Mouse (Mus musculus) lung, embryonic 14.5 days (tissue): Measurements from ENCODE around the gene Nbea. TPM values are rescaled to one million over a fixed set of nuclear protein-coding genes. Genes with fewer than 3 reads are reported as not detected.

ENCODE experiments used
- ATAC-seq: fragments of 200-750 bp; cut with Nextera tagmentation; 2 replicates; pipeline ENCODE4 v1.8.0; 2017; ENCODE audit warnings: mild to moderate bottlenecking, moderate TSS enrichment, moderate library complexity; ENCODE audit not compliant: insufficient read depth
- DNase-seq: peaks from one replicate; pipeline ENCODE4 v3.0.0-alpha.2; 2015
- H3K27ac ChIP-seq: fragments of 300-500 bp; sonication (generic); 2 replicates; pipeline ENCODE4 v1.5.1; 2014; ENCODE audit warnings: low read depth, mild to moderate bottlenecking, moderate library complexity
- H3K27me3 ChIP-seq: fragments of 300-500 bp; sonication (generic); 2 replicates; pipeline ENCODE4 v1.6.1; 2014; ENCODE audit warnings: low read length, control low read depth; ENCODE audit not compliant: insufficient read depth
- H3K36me3 ChIP-seq: fragments of 300-500 bp; sonication (generic); 2 replicates; pipeline ENCODE4 v1.6.1; 2014; ENCODE audit warnings: control low read depth; ENCODE audit not compliant: insufficient read depth
- H3K4me1 ChIP-seq: fragments of 300-500 bp; sonication (generic); 2 replicates; pipeline ENCODE4 v1.6.1; 2014; ENCODE audit warnings: antibody characterized with exemption, control low read depth; ENCODE audit not compliant: insufficient read depth
- H3K4me2 ChIP-seq: fragments of 300-500 bp; sonication (generic); 2 replicates; pipeline ENCODE4 v1.6.1; 2014; ENCODE audit warnings: mild to moderate bottlenecking
- H3K4me3 ChIP-seq: fragments of 300-500 bp; sonication (generic); 2 replicates; pipeline ENCODE4 v1.5.1; 2014; ENCODE audit warnings: low read depth, low read length
- H3K9ac ChIP-seq: fragments of 300-500 bp; sonication (generic); 2 replicates; pipeline ENCODE4 v1.6.1; 2014
- H3K9me3 ChIP-seq: fragments of 300-500 bp; sonication (generic); 2 replicates; pipeline ENCODE4 v1.6.1; 2016; ENCODE audit warnings: low read depth, low read length, control low read depth
- CTCF ChIP-seq: IDR thresholded peaks from 2 replicates; pipeline ENCODE4 v1.5.1; 2016; ENCODE audit warnings: antibody characterized with exemption, low read depth
- WGBS: fragments of 180-500 bp; shearing (Covaris S2); extraction: QIAGEN DNeasy Blood & Tissue Kit; methylation state at CpG from one replicate; pipeline ENCODE4 v1.1.7; 2014; 5-methylcytosine and 5-hydroxymethylcytosine counted together
- polyA plus RNA-seq: library from polyadenylated mRNA; unstranded; fragments of >200 nt; fragmentation: Nextera tagmentation; extraction: Ambion mirVana; gene quantifications from 2 replicates; pipeline ENCODE4 v1.2.1, GENCODE M21; 2014

Gene Nbea
- polyA plus RNA-seq, 1 experiment from 2014 or later = 10.7 TPM

DNA sequence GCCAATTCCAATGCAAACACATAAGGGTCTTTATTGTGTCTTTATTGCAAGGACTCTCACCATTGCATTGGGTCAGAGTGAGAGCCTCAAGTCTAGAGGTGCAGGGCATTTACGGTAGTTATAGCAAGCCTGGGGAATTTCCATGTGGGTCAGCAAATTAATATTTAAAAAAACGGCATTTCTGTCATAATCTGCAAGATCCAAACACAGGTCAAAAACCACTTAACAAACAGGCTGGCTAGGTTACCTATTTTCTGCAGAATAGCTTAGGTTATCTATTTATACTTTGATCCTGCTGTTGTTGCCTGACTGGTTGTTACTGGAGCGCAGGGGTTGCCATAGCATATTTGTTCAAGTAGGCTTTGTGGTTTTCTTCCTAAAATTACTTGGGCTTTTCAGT lies 565.1 kb downstream of the Nbea start:
- no peaks in the 10 kb centered on the region for H3K36me3 ChIP-seq
- H3K9me3 ChIP-seq = no peaks in the 10 kb centered on the region
- no peak for DNase-seq
- no peak overlapping the region for H3K9ac ChIP-seq
- no peak overlapping the region for H3K27ac ChIP-seq
- no peak overlapping the region for H3K4me3 ChIP-seq
- 93% methylated on average over 3 of the region's 3 CpGs for WGBS
- no peak for ATAC-seq
- H3K4me1 ChIP-seq = no peaks in the 10 kb centered on the region
- H3K4me2 ChIP-seq = no peak overlapping the region
- no peaks in the 10 kb centered on the region for H3K27me3 ChIP-seq
- TF ChIP-seq CTCF = no peak

DNA sequence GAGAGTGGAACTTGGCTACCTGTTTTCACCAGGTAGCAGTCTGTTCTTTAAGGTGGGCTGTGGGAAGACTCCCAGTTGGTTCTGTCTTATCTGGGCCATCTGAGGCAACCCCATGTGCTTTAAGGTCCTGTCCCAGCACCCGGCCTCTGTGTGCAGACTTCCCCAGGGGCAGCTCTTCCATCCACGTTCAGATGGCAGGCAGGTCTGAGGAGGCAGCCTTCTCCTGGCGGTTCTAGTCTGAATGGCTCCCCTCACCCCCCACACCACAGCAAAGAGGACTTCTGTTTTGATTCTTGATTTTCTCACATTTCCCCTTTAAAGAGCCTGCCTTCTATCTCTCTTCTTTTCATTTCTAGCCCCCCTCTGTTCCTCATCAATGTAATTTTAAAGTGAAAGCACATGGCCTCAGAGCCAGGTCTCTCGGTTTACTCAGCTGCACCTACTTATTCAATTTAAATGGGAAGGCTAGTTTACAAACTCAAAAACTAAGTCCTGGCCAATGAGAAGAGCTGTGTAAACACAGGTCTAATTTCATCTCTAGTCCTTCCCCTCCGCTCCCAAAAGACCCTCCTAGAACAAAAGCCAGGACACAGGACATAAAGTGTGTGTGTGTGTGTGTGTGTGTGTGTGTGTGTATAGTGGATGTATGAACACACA lies 570.9 kb downstream of the Nbea start:
- H3K27ac ChIP-seq = 0 out of 2 replicates have a peak overlapping the region, but pooled peaks have one; percentile 38
- peak; percentile 65 for ATAC-seq

GRCm38 (mm10) chr3:55612023-55612422 lies 571.5 kb downstream of the Nbea start:
- no peaks in the 10 kb centered on the region for H3K4me1 ChIP-seq
- TF ChIP-seq CTCF = no peak
- DNase-seq (no peak), ATAC-seq (peak; percentile 17; the same call in 1 of the 2 replicates)
- 50% methylated on average over 5 of the region's 5 CpGs for WGBS
- no peaks in the 10 kb centered on the region for H3K36me3 ChIP-seq
- H3K9me3 ChIP-seq = no peaks in the 10 kb centered on the region
- no peaks in the 10 kb centered on the region for H3K27me3 ChIP-seq
- H3K27ac ChIP-seq = 0 out of 2 replicates have a peak overlapping the region, but pooled peaks have one; percentile 38
- no peak overlapping the region for H3K9ac ChIP-seq
- H3K4me2 ChIP-seq = no peak overlapping the region
- no peak overlapping the region for H3K4me3 ChIP-seq

More for the DNA sequence above, 570.9 kb downstream of the Nbea start:
- DNase-seq = peak; percentile 21
- TF ChIP-seq CTCF = no peak
- Histone ChIP-seq H3K27me3 (no peaks in the 10 kb centered on the region), H3K36me3 (no peaks in the 10 kb centered on the region), H3K9me3 (no peaks in the 10 kb centered on the region), H3K4me1 (no peaks in the 10 kb centered on the region), H3K9ac (no peak overlapping the region), H3K4me2 (no peak overlapping the region), H3K4me3 (no peak overlapping the region)
- 29% methylated on average over 5 of the region's 5 CpGs for WGBS

GRCm38 (mm10) chr3:55610191-55610590 lies 573.3 kb downstream of the Nbea start:
- 89% methylated on average over 11 of the region's 12 CpGs for WGBS
- DNase-seq (no peak), ATAC-seq (no peak)
- Histone ChIP-seq H3K27ac (no peak overlapping the region), H3K4me3 (no peak overlapping the region), H3K9ac (no peak overlapping the region), H3K4me2 (no peak overlapping the region), H3K9me3 (no peaks in the 10 kb centered on the region), H3K4me1 (no peaks in the 10 kb centered on the region), H3K27me3 (no peaks in the 10 kb centered on the region), H3K36me3 (no peaks in the 10 kb centered on the region)
- TF ChIP-seq CTCF = no peak

DNA sequence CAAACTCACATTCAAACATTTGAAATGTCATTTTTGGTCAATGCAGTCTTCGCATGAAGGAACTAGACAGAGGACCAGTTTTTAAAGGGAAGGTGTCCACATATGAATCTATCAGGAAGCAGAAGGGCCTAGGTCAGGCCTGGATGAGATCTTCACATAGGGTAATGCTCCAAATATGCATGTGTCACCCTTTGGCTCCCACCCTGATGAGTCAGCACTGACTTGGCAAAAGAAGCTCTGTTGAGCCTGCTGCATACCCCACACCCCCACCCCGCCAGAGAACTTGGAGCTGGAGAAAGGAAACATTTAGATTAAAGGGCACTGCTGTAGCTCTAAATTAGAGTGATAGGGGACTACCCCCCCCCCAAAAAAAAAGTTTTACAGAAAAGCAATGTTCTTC lies 583.2 kb downstream of the Nbea start:
- H3K4me2 ChIP-seq = no peak overlapping the region
- no peak overlapping the region for H3K9ac ChIP-seq
- 58% methylated on average over 2 of the region's 2 CpGs for WGBS
- no peak overlapping the region for H3K27ac ChIP-seq
- ATAC-seq (peak; percentile 68; the same call in 1 of the 2 replicates), DNase-seq (peak; percentile 65)
- H3K4me1 ChIP-seq = peaks cover 3% of the 10 kb centered on the region; the same call in 1 of the 2 replicates
- H3K36me3 ChIP-seq = no peaks in the 10 kb centered on the region
- no peak overlapping the region for H3K4me3 ChIP-seq
- no peaks in the 10 kb centered on the region for H3K9me3 ChIP-seq
- TF ChIP-seq CTCF = no peak
- H3K27me3 ChIP-seq = no peaks in the 10 kb centered on the region

- H3K4me2 ChIP-seq = no peak overlapping the region
- no peak overlapping the region for H3K4me3 ChIP-seq
- peaks cover 3% of the 10 kb centered on the region; the same call in 1 of the 2 replicates for H3K4me1 ChIP-seq
- no peak overlapping the region for H3K27ac ChIP-seq
- ATAC-seq (peak; percentile 60; the same call in 1 of the 2 replicates), DNase-seq (peak; percentile 67)
- no peaks in the 10 kb centered on the region for H3K36me3 ChIP-seq
- 20% methylated on average over 17 of the region's 17 CpGs for WGBS
- no peak overlapping the region for H3K9ac ChIP-seq
- H3K9me3 ChIP-seq = no peaks in the 10 kb centered on the region
- no peak for TF ChIP-seq CTCF
- H3K27me3 ChIP-seq = no peaks in the 10 kb centered on the region
Measured at GRCm38 (mm10) chr3:55599366-55600085, 584.0 kb downstream of the Nbea start.

DNA sequence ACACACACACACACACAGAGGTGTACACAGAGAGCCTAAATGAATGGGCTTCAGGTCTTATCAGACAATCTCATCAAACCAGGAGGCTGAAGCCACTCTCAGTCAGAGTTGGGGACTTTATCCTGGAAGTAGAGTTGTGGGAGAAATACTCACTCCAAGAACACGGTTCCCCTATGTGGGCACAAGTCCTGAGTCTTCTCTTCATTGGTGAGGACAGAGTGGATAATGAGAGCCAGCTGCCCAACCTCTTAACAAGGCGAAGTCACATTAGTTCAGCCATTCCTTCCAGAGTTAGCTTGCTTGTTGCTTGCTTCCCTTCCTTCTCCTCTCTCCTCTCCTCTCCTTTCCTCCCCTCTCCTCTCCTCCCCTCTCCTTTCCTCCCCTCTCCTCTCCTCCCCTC lies 584.8 kb downstream of the Nbea start:
- no peak for DNase-seq
- H3K4me1 ChIP-seq = peaks cover 3% of the 10 kb centered on the region; the same call in 1 of the 2 replicates
- no peak for ATAC-seq
- H3K9ac ChIP-seq = no peak overlapping the region
- H3K27me3 ChIP-seq = no peaks in the 10 kb centered on the region
- 59% methylated on average over 2 of the region's 2 CpGs for WGBS
- H3K9me3 ChIP-seq = no peaks in the 10 kb centered on the region
- no peaks in the 10 kb centered on the region for H3K36me3 ChIP-seq
- no peak overlapping the region for H3K4me3 ChIP-seq
- TF ChIP-seq CTCF = no peak
- H3K27ac ChIP-seq = no peak overlapping the region
- H3K4me2 ChIP-seq = no peak overlapping the region
